Mouse (Mus musculus): ENCODE measurements at regions not wholly inside any gene's neighbourhood (a gene's known extent, or its start where the extent isn't known, plus 50 kb on each side); places are given as distances from the start of the nearest gene placed in this dataset.
A peak's percentile ranks its signal among the peaks of the same experiment; 100 is the strongest.

DNA sequence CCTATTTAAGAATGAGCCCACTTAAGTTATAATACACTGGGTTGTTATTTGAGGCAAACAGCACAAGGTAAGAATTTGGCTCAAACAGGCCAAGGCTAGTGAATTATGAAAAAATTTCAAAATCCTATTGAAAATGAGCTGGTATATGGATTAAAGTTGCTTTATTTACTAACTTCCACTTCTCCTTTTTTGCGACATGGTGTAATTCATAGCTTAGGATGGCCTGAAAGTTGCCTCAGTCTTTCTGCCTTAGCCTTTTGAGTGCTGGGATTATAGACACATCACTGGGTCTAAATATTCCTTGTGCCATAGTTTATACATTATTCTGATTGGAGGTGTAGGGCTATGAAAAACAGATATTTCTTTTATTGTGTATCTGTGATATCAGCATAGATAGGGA lies 81.9 kb downstream of the Edem1 start:
- DNase-seq (ENCODE audit: low spot score in 2 of 2): no peak

DNA sequence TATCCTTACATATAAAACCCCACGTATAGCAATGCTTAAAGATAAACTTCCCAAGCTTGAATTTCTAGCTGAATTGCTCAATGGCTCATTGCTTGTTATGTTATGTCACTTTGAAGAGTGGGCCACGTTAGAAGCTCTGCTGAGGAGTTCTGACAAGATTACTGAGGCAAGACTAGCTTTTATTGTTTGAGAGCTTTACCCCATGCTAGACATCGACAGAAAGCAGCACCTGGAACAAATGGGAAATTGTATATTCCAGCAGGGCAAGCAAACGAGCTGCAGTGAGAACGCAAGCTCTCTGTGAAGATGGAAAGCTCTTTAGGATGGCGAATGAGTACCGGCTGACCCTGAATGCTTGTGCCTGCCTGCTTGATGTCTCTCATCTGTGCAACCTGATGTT lies 84.1 kb downstream of the Edem1 start:
- DNase-seq (ENCODE audit: low spot score in 2 of 2): no peak

DNA sequence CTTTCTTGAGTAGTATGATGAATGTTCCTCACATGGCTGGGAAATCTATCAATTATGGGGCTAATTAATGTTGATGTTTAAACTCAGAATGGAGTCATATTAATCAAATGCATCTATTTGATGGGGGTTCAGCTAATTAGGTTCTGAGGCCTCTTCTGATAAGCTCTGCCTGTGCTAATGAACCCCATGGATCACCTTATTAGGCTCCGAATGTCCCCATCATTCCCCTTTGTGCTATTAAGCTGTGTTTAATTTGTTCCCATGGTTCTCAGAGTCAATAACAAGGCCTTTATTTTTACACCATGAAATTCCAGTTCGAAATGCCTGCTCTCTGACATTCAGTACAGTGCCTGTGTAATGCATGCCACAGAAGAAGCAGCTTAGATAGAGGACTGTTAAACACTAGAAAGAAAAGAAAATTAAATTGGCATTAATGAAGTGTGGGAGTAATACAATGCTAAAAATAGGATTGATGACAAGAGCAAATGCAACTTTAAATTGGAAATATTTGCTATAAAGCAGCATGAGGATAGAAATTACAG lies 91.0 kb downstream of the Edem1 start:
- DNase-seq (ENCODE audit: low spot score in 2 of 2): no peak

DNA sequence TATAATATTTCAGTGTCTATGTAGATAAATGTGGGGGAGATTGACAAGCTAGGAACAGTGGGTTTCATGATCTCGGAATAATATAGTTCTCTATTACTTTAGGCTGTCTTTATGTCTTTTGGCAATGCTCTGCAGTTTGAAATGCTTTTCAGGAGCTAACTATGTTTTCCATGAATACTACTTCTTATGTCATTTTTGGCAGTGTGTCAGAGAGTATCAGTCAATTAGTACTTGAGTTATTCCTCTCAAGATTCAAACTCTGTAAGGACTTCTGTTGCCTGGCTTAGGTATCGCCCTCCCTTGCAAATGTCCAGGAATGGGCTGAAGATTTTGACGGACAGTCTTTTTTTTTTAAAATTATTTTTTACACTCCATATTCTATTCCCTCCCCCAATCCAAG lies 92.7 kb downstream of the Edem1 start:
- no peak for DNase-seq (ENCODE audit: low spot score in 2 of 2)

DNA sequence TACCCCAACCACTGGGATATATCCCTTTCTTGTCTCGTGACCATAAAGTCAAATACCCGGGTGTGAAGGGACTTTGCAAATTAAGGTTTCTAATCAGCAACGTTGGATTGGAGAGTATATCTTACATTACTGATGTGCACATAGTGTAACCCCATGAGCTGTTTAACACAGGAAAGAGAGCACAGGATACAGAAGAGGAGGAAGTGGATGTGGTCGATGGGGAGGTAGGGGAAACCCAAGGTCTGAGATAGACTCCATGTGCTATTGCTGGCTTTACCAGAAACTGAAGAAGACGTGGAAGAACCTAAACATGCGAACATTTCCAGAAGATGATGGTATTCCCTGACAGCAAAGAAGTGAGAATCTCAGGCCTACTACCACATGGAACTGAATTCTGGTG lies 94.1 kb downstream of the Edem1 start:
- DNase-seq (ENCODE audit: low spot score in 2 of 2): no peak

DNA sequence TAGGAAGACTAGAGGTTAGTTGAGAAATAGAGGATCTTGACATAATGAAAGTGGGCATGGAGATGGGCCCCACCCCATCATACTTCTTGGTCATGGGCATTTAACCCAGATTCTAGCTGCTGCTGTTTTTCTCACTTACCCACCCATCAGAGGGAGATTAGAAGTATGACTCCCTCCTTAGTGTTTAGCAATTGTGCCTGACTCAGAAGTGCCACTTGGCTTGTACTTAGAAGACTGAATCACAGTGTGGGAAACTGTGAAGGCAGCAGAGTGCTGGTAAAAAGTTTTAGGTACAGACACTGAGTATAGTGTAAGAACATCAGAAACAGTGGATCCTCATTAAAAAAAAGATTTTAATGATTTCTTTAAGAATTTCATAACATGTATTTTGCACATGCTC lies 100.5 kb downstream of the Edem1 start:
- DNase-seq (ENCODE audit: low spot score in 2 of 2): no peak

DNA sequence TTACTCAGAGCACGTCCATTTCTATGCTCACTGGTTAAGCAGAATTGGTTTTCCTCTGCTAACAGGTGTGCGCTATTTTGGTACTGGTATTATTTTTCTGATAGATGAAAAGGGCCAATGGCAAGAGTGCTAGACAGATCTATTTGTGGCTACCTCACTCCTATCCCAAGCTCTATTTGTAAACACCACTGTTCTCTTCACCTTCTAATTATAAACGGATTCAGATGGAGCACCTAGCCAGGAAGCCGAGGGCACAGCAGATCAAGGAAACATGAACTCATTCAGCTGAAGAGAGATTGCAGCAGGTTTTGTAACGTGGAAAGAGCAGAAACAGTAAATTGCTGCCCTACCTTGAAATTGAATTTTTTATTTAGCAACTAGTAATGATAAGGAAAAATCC lies 110.2 kb downstream of the Edem1 start:
- DNase-seq (ENCODE audit: low spot score in 2 of 2): no peak

DNA sequence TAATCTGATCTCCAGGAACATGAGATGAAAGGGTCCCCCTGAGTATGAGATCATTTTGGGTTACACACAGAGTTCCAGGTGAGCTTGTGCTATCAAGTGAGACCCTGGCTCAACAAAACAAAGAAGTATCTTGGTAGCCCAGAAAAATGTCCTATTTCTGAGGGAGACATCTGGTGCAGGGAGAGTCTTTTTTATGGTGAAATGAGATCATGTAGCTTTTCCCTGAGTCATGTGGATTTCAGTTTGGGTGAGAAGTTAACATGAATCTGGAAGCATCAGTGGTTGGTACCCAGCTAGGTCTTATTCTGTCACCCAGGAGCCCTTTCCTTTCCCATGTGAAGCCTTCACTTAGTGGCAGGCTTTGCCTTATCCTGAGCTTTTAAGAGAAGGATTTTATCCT lies 113.8 kb downstream of the Edem1 start:
- DNase-seq (ENCODE audit: low spot score in 2 of 2): no peak

DNA sequence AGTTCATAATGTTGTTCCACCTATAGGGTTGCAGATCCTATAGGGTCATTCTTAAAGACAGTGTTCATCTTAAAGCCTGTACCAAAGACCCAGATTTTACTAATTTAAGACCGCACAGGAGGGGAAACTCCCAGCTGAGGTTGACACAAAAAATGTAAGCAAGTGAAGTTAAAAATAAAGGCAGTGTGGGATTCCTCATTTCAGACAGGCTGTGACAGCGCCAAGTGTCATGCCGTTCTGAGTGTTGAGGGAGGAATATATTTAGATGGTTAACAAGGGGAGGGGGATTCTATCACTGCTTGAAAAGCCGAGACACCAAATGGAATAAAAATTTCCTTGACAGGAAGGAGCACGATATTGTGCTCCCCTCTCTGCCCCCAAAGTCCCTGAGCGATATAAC lies 123.9 kb downstream of the Edem1 start:
- DNase-seq (ENCODE audit: low spot score in 2 of 2): no peak

DNA sequence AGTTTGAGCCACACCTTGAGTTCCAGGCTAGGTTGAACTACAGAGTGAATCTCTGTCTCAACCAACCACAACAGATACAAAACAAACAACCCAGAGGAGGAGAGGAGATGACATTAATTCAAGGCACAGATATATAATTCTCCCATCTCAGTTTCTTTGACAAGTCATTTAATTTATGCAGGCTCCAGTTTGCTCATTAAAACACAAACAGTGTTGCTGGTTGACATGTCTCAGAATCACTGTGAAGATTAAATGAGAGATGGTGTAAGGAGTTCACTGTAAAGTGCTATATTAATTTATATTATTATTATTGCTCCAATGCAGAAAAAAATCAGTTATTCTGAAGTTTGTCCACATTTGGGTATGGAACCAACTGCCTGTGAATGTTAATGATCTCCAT lies 134.4 kb downstream of the Edem1 start:
- DNase-seq (ENCODE audit: low spot score in 2 of 2): no peak

DNA sequence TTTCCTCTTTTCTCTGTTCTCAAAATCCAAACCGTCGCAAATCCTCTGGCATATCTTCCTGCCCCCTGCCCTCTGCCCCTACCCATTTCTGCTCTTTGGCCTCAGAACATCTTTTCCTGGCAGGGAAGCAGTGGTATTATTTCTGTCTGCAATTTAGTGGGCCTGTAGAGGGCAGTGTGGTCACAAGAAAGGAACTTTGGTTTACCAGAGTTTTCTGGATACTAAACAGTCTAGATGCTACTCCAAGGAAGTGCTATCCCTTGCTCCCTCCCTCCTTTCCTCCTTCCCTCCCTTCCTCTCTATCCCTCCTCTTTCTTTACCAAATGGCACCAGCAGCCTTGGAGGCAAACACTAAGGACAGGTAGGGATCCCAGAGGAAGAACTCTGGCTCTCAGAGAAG lies 134.9 kb downstream of the Edem1 start:
- peak; percentile 4 to 10 for DNase-seq (ENCODE audit: low spot score in 2 of 2)

DNA sequence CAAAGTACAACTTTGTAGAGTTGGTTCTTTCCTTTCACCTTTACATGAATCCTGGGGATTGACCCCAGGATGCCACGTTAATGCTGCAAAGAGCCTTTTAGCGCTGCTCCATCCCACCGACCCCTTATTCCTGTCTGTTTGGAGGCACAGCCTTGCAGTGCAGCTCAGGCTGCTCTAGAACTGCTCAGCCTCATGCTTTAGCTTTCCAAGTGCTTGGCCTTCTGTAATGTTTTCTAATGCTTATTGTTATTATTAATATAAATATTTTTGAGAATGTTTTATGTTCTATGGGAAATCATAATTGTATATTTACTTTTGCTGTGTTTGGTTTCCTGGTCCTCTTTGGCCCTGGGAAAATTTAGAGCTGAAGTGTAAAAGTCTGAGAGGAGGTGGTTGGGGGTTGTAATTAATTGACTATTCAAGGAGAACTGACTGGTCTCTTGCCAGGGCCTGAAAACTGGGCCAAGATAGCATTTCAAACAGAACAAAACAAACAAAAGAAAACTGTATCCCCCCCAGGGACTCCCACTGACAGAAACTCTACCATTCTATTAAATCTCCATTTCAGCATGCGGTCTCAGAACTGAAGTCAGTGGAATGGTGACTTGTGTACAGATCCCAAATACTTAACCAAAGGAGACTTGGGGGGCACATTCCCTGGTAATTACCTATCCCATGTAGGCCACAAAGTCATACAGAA lies 141.2 kb downstream of the Edem1 start:
- no peak for DNase-seq (ENCODE audit: low spot score in 2 of 2)

DNA sequence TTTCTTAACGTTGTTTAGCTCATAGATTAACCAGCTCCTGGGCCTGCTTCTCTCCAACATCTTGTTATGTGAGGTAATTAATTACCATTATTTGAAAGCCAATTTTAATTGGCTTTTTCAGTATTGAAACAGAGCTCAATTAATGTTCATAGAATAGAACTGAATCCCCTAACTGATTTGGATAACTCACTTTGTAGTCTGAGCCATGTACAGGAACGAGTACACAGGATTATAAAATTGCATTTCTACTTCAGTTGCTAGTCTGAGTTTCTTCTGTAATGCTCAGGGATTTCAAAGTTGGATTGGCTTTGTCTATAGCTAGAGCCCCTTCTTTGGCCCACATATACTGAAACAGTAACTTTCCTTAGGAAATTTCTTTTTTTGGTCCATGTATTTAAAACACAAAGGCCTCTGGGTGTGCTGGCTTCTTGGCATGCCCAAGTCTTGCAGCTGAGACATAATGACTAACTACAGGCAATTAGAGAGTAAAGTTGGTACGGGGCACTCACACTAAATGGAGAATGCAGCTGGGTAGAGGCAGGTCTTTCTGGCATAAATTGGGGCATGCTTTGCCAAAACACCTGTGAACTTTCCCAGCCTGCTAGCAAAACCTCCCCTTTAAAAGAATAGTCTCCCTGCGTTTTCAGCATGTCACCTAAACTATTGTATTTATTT lies 143.1 kb downstream of the Edem1 start:
- no peak for DNase-seq (ENCODE audit: low spot score in 2 of 2)

DNA sequence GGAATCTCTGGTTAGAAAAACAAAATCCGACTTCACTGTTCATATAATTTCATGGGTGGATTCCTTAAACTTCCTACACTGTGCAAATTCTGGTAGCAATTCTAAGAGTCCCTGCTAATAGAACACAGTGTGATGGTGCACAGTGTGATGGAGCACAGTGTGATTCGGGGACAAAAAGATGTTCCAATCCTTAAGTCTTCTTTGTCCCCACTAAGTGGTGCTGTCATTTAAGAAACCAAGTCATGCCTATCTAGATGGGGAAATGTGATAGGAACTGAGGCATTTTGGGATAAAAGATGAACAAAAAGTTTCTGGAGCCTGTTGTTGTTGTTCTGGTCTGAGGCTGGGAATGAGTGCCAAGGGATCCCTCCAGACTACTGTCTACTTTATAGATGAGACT lies 145.3 kb downstream of the Edem1 start:
- DNase-seq (ENCODE audit: low spot score in 2 of 2): no peak

DNA sequence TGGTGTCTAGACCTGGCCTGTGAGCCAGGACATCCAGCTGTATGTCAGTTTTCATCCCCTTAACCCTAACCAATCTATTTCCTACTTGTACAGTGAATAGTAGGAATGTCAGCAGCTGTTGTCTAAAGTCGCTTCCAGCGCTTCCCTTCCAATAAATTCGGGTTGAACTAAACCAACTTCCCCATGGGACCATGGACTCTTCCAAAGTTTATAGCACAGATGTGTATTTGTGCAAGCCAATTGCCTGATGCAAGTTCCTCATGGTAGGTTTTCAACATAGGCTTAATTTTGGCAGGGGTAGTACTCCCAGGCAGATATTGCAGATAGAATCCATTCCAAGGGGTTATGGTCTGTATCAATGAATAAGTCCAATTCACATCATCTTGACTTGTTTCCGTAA lies 161.1 kb downstream of the Edem1 start:
- no peak for DNase-seq (ENCODE audit: low spot score in 2 of 2)

DNA sequence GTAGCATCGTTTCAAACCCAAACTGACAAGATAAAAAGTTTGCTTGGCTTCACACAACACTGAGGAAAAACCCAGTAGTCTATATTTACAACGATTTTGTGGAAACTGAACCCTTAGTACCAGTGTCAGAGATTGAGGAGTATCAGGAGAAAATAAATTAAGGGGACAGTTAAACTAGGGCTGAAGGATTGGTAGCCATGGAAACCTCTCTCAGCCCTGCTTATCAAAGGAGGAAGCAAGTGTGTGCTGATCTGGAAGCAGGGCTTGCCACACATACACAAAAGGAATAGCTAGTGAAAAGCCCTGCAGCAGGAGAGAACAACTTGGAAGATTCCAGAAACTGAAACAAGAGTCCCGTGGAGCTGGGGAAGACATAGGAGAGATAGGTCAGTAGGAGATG lies 165.3 kb downstream of the Edem1 start:
- DNase-seq (ENCODE audit: low spot score in 2 of 2): no peak

DNA sequence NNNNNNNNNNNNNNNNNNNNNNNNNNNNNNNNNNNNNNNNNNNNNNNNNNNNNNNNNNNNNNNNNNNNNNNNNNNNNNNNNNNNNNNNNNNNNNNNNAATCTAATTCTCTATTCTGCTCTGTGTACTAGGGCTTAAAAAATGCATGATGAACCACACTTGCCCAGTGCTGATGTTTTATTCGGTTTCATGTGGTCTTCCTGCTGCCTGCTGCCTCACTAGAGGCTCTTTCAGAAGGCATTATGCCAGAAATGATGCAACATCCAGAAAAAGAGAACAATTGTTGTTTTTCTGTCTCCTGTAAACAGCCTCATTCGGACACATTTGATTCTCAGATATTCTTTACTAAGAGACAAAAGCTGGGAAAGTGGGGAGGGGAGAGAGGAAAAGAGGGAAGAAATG lies 176.0 kb downstream of the Edem1 start:
- DNase-seq (ENCODE audit: low spot score in 2 of 2): no peak

DNA sequence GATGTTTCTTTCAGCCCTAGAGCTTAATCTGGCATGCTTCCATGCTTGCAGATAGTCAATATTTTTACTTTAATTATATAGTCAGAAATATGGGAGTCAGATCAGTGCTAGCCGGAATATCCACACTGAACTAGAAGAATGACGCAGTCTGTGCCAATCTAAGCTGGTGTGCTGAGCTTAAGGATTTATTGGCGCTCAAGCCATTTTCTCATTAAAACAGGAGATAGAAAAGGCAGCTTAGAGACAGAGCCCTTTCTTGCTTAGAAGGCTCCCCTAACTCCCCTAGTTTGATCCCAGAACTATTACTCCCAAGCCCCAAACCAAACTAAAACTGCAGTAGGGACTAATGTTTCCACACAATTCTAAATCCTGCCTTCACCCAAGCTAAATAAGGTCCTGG lies 180.9 kb downstream of the Edem1 start:
- DNase-seq (ENCODE audit: low spot score in 2 of 2): no peak

DNA sequence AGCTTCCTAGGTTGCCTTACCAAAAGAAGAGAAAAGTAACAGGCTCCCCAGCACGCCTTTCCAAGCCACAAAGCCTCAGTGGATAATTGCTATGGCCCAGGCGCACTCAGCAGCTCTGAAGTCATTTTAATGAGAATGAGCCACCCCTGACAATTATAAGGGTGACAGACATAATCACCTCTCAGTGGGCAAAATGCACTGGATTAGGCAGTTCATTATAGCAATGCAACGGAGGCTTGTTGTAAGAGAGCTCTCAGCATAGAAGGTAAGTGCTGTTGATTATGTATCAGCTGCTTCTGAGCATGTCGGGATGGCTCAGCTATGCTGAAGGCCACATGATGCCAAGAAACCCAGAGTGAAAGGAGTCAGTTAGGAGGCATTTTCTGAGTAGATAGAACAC lies 181.4 kb downstream of the Edem1 start:
- DNase-seq (ENCODE audit: low spot score in 2 of 2): no peak

DNA sequence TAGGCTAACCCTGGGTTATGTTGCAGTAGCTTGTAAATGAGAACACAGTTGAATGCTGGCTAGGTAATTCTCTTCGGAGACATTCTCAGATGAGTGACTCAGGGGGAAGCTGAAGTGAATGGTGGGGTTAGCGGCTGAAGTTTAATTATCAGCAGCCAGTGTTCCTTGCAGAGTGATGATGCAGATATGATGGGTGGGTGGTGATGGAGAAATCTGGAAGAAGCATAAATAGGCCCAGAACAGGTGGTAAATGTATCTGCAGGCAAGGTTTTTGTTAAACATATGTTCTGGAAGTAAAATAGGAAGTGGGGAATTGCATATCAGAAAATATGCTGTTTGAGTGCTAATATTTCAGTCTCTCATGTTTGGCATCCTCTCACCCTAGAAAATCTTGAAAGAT lies 191.3 kb downstream of the Edem1 start:
- no peak for DNase-seq (ENCODE audit: low spot score in 2 of 2)
